ENCODE assay signal across 8 mouse cellular contexts in the genomic region with DNA sequence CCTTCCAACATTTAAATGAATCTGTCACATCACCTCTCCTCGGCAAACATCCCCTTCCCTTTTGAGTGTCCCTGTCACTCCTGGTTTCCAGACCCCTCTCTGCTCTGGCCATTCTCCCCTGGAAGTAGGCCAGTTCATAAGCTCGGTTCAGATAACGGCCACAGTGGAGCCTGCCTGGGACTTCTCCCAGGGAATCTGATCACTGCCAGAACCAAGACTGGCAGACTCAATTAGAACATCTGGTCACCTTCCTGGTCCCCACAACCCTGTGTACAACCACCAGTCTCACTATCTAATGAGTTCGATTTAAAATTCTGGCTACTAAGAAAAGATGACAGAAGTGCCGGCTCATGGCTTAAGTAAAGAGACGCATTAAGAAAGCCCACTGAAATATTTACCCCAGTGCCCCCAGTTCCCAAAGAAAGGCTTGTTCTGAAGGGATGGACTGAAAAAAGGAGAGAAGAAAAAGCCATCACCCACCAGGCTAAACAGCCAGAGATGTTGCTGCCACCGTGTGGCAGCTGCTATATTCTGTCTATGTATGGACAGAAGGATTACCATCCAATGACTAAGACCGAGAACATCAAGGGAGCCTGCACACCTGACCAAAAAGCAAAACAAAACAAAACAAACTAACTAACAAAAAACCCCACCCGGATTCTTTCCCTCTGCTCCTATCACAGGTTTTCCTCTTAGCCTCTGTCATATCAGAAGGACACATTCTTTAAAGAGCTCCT. TPM values are rescaled to one million over a fixed set of nuclear protein-coding genes. Genes with fewer than 3 reads are reported as not detected.
DNase-seq lines count a peak whose midpoint lies in the region; ATAC-seq and TF ChIP-seq lines count a peak whose summit lies in the region.

No protein-coding gene starts in this region.

- no peak overlapping the region for H3K9ac ChIP-seq in heart, embryonic 12.5 days
- no peak overlapping the region for H3K9ac ChIP-seq in midbrain, postnatal 0 days (replicated peaks; ENCODE audit: low read length, poor library complexity, severe bottlenecking)
- H3K9ac ChIP-seq in midbrain, embryonic 16.5 days (ENCODE audit: low read depth, low read length): no peak overlapping the region

- H3K36me3 ChIP-seq in heart, embryonic 12.5 days: no peaks in the 10 kb centered on the region
- H3K36me3 ChIP-seq in midbrain, postnatal 0 days (ENCODE audit: insufficient read depth, low read length): no peaks in the 10 kb centered on the region
- H3K36me3 ChIP-seq in midbrain, embryonic 16.5 days (ENCODE audit: control insufficient read depth, insufficient read depth, low read length): no peaks in the 10 kb centered on the region

- H3K27me3 ChIP-seq in heart, embryonic 12.5 days (replicated peaks): peaks cover 21% of the 10 kb centered on the region
- no peaks in the 10 kb centered on the region for H3K27me3 ChIP-seq in midbrain, postnatal 0 days (ENCODE audit: insufficient read depth, low read length)
- no peaks in the 10 kb centered on the region for H3K27me3 ChIP-seq in midbrain, embryonic 16.5 days (ENCODE audit: control insufficient read depth, insufficient read depth, low read depth, low read length)
- no peaks in the 10 kb centered on the region for H3K27me3 ChIP-seq in cerebellum, adult 2 months (ENCODE audit: control insufficient read depth, insufficient read depth, low read length)

- no peak for DNase-seq in heart, postnatal 25 days (ENCODE audit: low spot score)
- peak; percentile 62 for DNase-seq in midbrain, postnatal 0 days (ENCODE audit: low spot score)
- peak; percentile 9 to 18 for DNase-seq in cerebellum, adult 2 months
- peak; percentile 27 for DNase-seq in right cerebral cortex, postnatal 25 days
- no peak for DNase-seq in spleen, postnatal 14 days (ENCODE audit: low spot score in 2 of 2)

- H3K4me1 ChIP-seq in heart, embryonic 12.5 days (replicated peaks): peaks cover 43% of the 10 kb centered on the region
- H3K4me1 ChIP-seq in midbrain, postnatal 0 days (ENCODE audit: insufficient read depth, low read length): no peaks in the 10 kb centered on the region
- no peaks in the 10 kb centered on the region for H3K4me1 ChIP-seq in midbrain, embryonic 16.5 days (ENCODE audit: control insufficient read depth, insufficient read depth, low read length)
- H3K4me1 ChIP-seq in cerebellum, adult 2 months (ENCODE audit: control insufficient read depth, insufficient read depth, low read length): peaks cover 7% of the 10 kb centered on the region

- peak overlapping the region; percentile 7; the same call in 1 of the 2 replicates for H3K4me2 ChIP-seq in heart, embryonic 12.5 days
- H3K4me2 ChIP-seq in midbrain, postnatal 0 days (ENCODE audit: low read depth, low read length, poor library complexity, severe bottlenecking): no peak overlapping the region
- no peak overlapping the region for H3K4me2 ChIP-seq in midbrain, embryonic 16.5 days (ENCODE audit: low read length)

- no peak for ATAC-seq in heart, embryonic 12.5 days (ENCODE audit: insufficient number of reproducible peaks, low FRiP score)
- ATAC-seq in midbrain, postnatal 0 days (ENCODE audit: low FRiP score): no peak
- ATAC-seq in midbrain, embryonic 16.5 days: no peak
- ATAC-seq in inflammation-experienced regulatory T-cells, adult 6 months: peak; percentile 61

- TF ChIP-seq POLR2A in cerebellum, adult 2 months (IDR thresholded peaks at IDR 0.05; ENCODE audit: borderline replicate concordance, insufficient read depth, low read length): no peak

- intact Hi-C loops in heart, postnatal 25 days (cut with DNase I): no loop called here

- peak; percentile 63 for TF ChIP-seq CTCF in midbrain, postnatal 0 days (IDR thresholded peaks at IDR 0.05)
- peak; percentile 51; the same call in 1 of the 2 replicates for TF ChIP-seq CTCF in cerebellum, adult 2 months (IDR thresholded peaks at IDR 0.05; ENCODE audit: borderline replicate concordance, insufficient read depth, low read depth, low read length)

- no peak overlapping the region for H3K4me3 ChIP-seq in heart, embryonic 12.5 days
- H3K4me3 ChIP-seq in midbrain, postnatal 0 days (ENCODE audit: low read depth, low read length): no peak overlapping the region
- H3K4me3 ChIP-seq in midbrain, embryonic 16.5 days (ENCODE audit: low read depth, low read length): no peak overlapping the region
- H3K4me3 ChIP-seq in cerebellum, adult 2 months (replicated peaks; ENCODE audit: insufficient read depth, low read depth, low read length): no peak overlapping the region

- no peaks in the 10 kb centered on the region for H3K9me3 ChIP-seq in heart, embryonic 12.5 days (replicated peaks)
- no peaks in the 10 kb centered on the region for H3K9me3 ChIP-seq in midbrain, postnatal 0 days (ENCODE audit: low read length)
- no peaks in the 10 kb centered on the region for H3K9me3 ChIP-seq in midbrain, embryonic 16.5 days (replicated peaks; ENCODE audit: control insufficient read depth, low read length, poor library complexity, severe bottlenecking)

- WGBS in heart, embryonic 12.5 days: 36% methylated on average over 9 of the region's 9 CpGs
- 51% methylated on average over 9 of the region's 9 CpGs for WGBS in midbrain, postnatal 0 days
- 55% methylated on average over 9 of the region's 9 CpGs for WGBS in midbrain, embryonic 16.5 days
- WGBS in cerebellum, adult 2 months: 15% methylated on average over 9 of the region's 9 CpGs

- H3K27ac ChIP-seq in heart, embryonic 12.5 days (ENCODE audit: poor library complexity, severe bottlenecking): peak overlapping the region; percentile 8; the same call in 1 of the 2 replicates
- H3K27ac ChIP-seq in midbrain, postnatal 0 days (ENCODE audit: low read depth, low read length): no peak overlapping the region
- no peak overlapping the region for H3K27ac ChIP-seq in midbrain, embryonic 16.5 days (ENCODE audit: low read length)
- no peak overlapping the region for H3K27ac ChIP-seq in cerebellum, adult 2 months (ENCODE audit: insufficient read depth, low read length)

RNA-seq across cellular contexts. Expression of a gene that starts 39.7 kb away (rescaled TPM):
- 1.8 and 1.9 TPM in 2 replicates for polyA plus RNA-seq in heart, embryonic 12.5 days (2016; fragmentation: Nextera tagmentation; extraction: Ambion mirVana)
- not detected for total RNA-seq in heart, postnatal 25 days (2021)
- total RNA-seq in midbrain, postnatal 0 days (2014; rRNA removed): 1.4 and 2.8 TPM in 2 replicates
- polyA plus RNA-seq in midbrain, postnatal 0 days (2015; fragmentation: Nextera tagmentation; extraction: Ambion mirVana): 2.0 and 2.1 TPM in 2 replicates
- polyA plus RNA-seq in midbrain, embryonic 16.5 days (2015; fragmentation: Nextera tagmentation; extraction: Ambion mirVana): 1.5 and 2.5 TPM in 2 replicates
- 2.0 and 2.3 TPM in 2 replicates for polyA plus RNA-seq in cerebellum, adult 2 months (2012; rRNA removed)
- polyA plus RNA-seq in inflammation-experienced regulatory T-cells, adult 6 months (2017; shearing (Covaris generic)): not detected

Comparison
In these comparisons a context has a peak if more than half of its experiments do, and no peak if none do; other contexts are left out.
1. DNase-seq: peak in midbrain, postnatal 0 days (single experiment), cerebellum, adult 2 months (2 of 2) and right cerebral cortex, postnatal 25 days (single experiment); none in heart, postnatal 25 days (single experiment) and spleen, postnatal 14 days (0 of 2).